In the genomic region with DNA sequence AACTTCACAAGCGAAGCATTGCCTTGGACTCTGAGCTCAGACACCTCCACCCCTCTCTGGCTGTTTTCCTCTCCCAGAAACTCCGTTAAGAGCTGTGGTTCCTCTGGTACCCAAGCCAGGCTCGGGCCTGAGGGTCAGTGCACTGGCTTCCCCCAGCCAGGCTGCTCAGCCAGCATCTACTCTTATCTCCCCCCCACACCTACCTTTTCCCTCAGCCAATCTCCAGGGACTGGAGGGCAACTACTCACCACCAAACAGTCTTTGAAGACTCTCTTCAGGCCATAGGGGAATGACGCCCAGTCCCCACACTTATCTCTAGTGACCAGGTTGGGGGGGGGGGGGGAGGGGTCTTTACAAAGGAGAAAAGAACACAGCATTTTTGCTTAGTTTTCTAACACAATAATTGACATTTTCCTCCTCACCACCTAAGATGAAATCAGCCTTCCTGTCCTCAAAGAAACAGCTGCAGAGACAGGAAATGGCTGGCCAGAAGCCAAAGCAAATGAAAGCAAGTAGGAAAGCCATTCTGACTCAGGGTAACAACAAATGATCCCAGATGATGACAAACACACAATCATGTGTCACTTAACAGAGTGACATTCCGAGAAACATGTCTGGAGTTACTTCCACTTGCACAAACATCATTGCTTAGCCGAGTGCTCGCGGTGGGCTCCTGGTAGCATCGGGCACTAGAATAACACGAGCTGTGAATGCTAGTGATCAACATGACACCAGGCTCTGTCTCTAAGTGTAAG, we compare ENCODE assay signal across 8 mouse cellular contexts.
DNase-seq lines count a peak whose midpoint lies in the region; ATAC-seq and TF ChIP-seq lines count a peak whose summit lies in the region.

No protein-coding gene starts in this region.

- intact Hi-C loops in heart, postnatal 10 days (cut with DNase I) = loop anchor here (5.0 kb wide), 3 partner anchors 92 to 207 kb away; no protein-coding TSS in a partner anchor

- WGBS in lung, adult 2 months = 34% methylated on average over 10 of the region's 10 CpGs
- 42% methylated on average over 10 of the region's 10 CpGs for WGBS in liver, embryonic 11.5 days
- 12% methylated on average over 10 of the region's 10 CpGs for WGBS in thymus, adult 2 months
- WGBS in neural tube, embryonic 15.5 days = 83% methylated on average over 10 of the region's 10 CpGs

- H3K27ac ChIP-seq in liver, embryonic 11.5 days (ENCODE audit: low read depth, low read length) = peak overlapping the region; percentile 38
- peak overlapping the region; percentile 90 for H3K27ac ChIP-seq in thymus, adult 2 months (ENCODE audit: control insufficient read depth, insufficient read depth, low read length)
- H3K27ac ChIP-seq in neural tube, embryonic 15.5 days (replicated peaks) = no peak overlapping the region

- H3K9ac ChIP-seq in liver, embryonic 11.5 days (ENCODE audit: low read depth, low read length) = no peak overlapping the region
- no peak overlapping the region for H3K9ac ChIP-seq in neural tube, embryonic 15.5 days (replicated peaks)

- H3K9me3 ChIP-seq in liver, embryonic 11.5 days (ENCODE audit: control insufficient read depth, low read length) = no peaks in the 10 kb centered on the region
- H3K9me3 ChIP-seq in neural tube, embryonic 15.5 days (replicated peaks) = no peaks in the 10 kb centered on the region

- TF ChIP-seq CTCF in lung, adult 2 months (IDR thresholded peaks at IDR 0.05; ENCODE audit: insufficient read depth, low read length) = no peak
- TF ChIP-seq CTCF in thymus, adult 2 months (IDR thresholded peaks at IDR 0.05; ENCODE audit: borderline replicate concordance, control insufficient read depth, extremely low read depth, insufficient read depth, low read length, poor library complexity) = no peak

- H3K4me1 ChIP-seq in lung, adult 2 months (ENCODE audit: control insufficient read depth, insufficient read depth, low read length) = no peaks in the 10 kb centered on the region
- H3K4me1 ChIP-seq in liver, embryonic 11.5 days (replicated peaks; ENCODE audit: control insufficient read depth, insufficient read depth, low read length) = peaks cover 12% of the 10 kb centered on the region; the same call in 1 of the 2 replicates
- H3K4me1 ChIP-seq in thymus, adult 2 months (replicated peaks; ENCODE audit: control insufficient read depth, insufficient read depth, low read length) = peaks cover 18% of the 10 kb centered on the region
- no peaks in the 10 kb centered on the region for H3K4me1 ChIP-seq in neural tube, embryonic 15.5 days

- H3K4me3 ChIP-seq in lung, adult 2 months (replicated peaks; ENCODE audit: extremely low read depth, low read depth, low read length) = no peak overlapping the region
- H3K4me3 ChIP-seq in liver, embryonic 11.5 days (ENCODE audit: low read depth, low read length) = no peak overlapping the region
- no peak overlapping the region for H3K4me3 ChIP-seq in thymus, adult 2 months (ENCODE audit: control insufficient read depth, insufficient read depth, low read length)
- no peak overlapping the region for H3K4me3 ChIP-seq in neural tube, embryonic 15.5 days (replicated peaks)

- H3K4me2 ChIP-seq in liver, embryonic 11.5 days = peak overlapping the region; percentile 41
- no peak overlapping the region for H3K4me2 ChIP-seq in neural tube, embryonic 15.5 days

- H3K27me3 ChIP-seq in liver, embryonic 11.5 days (replicated peaks; ENCODE audit: control insufficient read depth, insufficient read depth, low read length) = no peaks in the 10 kb centered on the region
- no peaks in the 10 kb centered on the region for H3K27me3 ChIP-seq in thymus, adult 2 months (ENCODE audit: control insufficient read depth, insufficient read depth, low read length)
- H3K27me3 ChIP-seq in neural tube, embryonic 15.5 days (replicated peaks) = no peaks in the 10 kb centered on the region

- no peaks in the 10 kb centered on the region for H3K36me3 ChIP-seq in liver, embryonic 11.5 days (ENCODE audit: control insufficient read depth, insufficient read depth, low read length)
- H3K36me3 ChIP-seq in thymus, adult 2 months (ENCODE audit: control insufficient read depth, insufficient read depth, low read length) = no peaks in the 10 kb centered on the region
- H3K36me3 ChIP-seq in neural tube, embryonic 15.5 days = no peaks in the 10 kb centered on the region

- peak; percentile 21 to 37 for DNase-seq in lung, adult 18-20 months
- no peak for DNase-seq in lung, adult 2 months
- DNase-seq in embryo, embryonic 10.5 days (ENCODE audit: low spot score) = peak; percentile 27
- DNase-seq in heart, postnatal 10 days = peak; percentile 65 to 74
- DNase-seq in liver, embryonic 11.5 days (ENCODE audit: low spot score) = peak; percentile 39
- peak; percentile 66 for DNase-seq in thymus, adult 2 months
- no peak for DNase-seq in frontal cortex, postnatal 36 days (ENCODE audit: low spot score in 2 of 2)

- ATAC-seq in liver, embryonic 11.5 days (replicated peaks; ENCODE audit: low FRiP score) = peak; percentile 94
- ATAC-seq in neural tube, embryonic 15.5 days (ENCODE audit: low FRiP score) = no peak

- no peak for TF ChIP-seq POLR2A in lung, adult 2 months (IDR thresholded peaks at IDR 0.05; ENCODE audit: borderline replicate concordance, extremely low read depth, low read depth, low read length)
- TF ChIP-seq POLR2A in thymus, adult 2 months (IDR thresholded peaks at IDR 0.05; ENCODE audit: control insufficient read depth, extremely low read depth, insufficient read depth, low read length, poor library complexity) = no peak

Comparison
In these comparisons a context has a peak if more than half of its experiments do, and no peak if none do; other contexts are left out.
1. DNase-seq: peak in lung, adult 18-20 months (2 of 2), embryo, embryonic 10.5 days (single experiment), heart, postnatal 10 days (2 of 2), liver, embryonic 11.5 days (single experiment) and thymus, adult 2 months (single experiment); none in lung, adult 2 months (single experiment) and frontal cortex, postnatal 36 days (0 of 2).